Mouse (Mus musculus) cortical plate, adult 2 months (tissue): ENCODE results near the gene Hyal3.

Experiments
- CTCF ChIP-seq: fragments of 200-500 bp; IDR thresholded peaks from 2 replicates; pipeline ENCODE4 v1.5.1; 2011; ENCODE audit warnings: mild to moderate bottlenecking, control low read depth, low read length; ENCODE audit not compliant: insufficient read depth; ENCODE audit errors: extremely low read depth
- POLR2A ChIP-seq: fragments of 200-500 bp; IDR thresholded peaks from 2 replicates; pipeline ENCODE4 v1.6.1; 2011; ENCODE audit warnings: mild to moderate bottlenecking, low read length, control low read depth; ENCODE audit not compliant: insufficient read depth; ENCODE audit errors: extremely low read depth

GRCm38 (mm10) chr9:107583174-107583573, 2.6 kb downstream of the Hyal3 start:
- TF ChIP-seq CTCF (no peak), POLR2A (no peak)
